Mouse (Mus musculus) Patski (cell line): ENCODE measurements at regions not wholly inside any gene's neighbourhood (a gene's known extent, or its start where the extent isn't known, plus 50 kb on each side); places are given as distances from the start of the nearest gene placed in this dataset.

Experiments used
- ATAC-seq: fragments of 100-300 bp; one replicate; pipeline ENCODE4 v1.8.0; 2021
- CTCF ChIA-PET: fragments of 350-600 bp; sonication (Branson Sonifier 250); formaldehyde crosslinking; loops from one replicate; lab custom pipeline; 2022; ENCODE audit warnings: inconsistent platforms; lab: Charles Lee
- POLR2A ChIA-PET: fragments of 350-600 bp; sonication (Branson Sonifier 250); formaldehyde crosslinking; loops from one replicate; lab custom pipeline; 2022; ENCODE audit warnings: antibody characterized with exemption, inconsistent platforms; lab: Charles Lee
- DNase-seq: peaks from one replicate; pipeline ENCODE4 v3.0.0-alpha.2; 2011; ENCODE audit warnings: low read depth, low spot score
- H3K27me3 ChIP-seq: fragments of 371-371 bp; one replicate; pipeline ENCODE4 v1.5.1; 2021
- CTCF ChIP-seq: fragments of 100-300 bp; IDR thresholded peaks from one replicate; pipeline ENCODE4 v1.5.1; 2021
- in situ Hi-C: fragments of 300-500 bp; cut with MboI; formaldehyde crosslinking; loops from 3 replicates; pipeline ENCODE4 v1.11.1; 2018; ENCODE audit warnings: low pct_unique_long_range_greater_than_20kb, mixed read lengths

DNA sequence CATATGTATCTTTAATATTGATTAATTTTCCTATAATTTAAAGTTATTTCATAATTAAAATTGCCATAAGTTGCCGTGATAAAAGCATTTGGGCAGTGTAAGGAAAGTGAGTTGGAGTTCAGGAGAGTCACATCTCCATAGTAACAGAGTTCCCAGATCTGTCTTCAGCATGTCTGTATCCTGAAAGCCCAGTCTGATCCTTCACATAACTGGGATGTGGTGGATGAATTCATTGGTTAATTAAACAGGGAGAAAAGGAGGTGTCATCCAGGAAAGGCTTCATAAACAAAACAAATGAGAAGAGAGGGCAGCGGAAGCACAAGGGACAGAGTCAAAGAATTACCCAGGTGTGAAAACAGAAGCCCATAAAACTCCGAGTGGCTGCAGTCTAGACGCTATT is 363.5 kb downstream of the Sec23a start:
- ChIA-PET POLR2A (no interaction called here), CTCF (no interaction called here)
- ATAC-seq (peak; percentile 17), DNase-seq (peak; percentile 10)
- TF ChIP-seq CTCF = no peak
- no peaks in the 10 kb centered on the region for H3K27me3 ChIP-seq
- in situ Hi-C loops = no loop called here

DNA sequence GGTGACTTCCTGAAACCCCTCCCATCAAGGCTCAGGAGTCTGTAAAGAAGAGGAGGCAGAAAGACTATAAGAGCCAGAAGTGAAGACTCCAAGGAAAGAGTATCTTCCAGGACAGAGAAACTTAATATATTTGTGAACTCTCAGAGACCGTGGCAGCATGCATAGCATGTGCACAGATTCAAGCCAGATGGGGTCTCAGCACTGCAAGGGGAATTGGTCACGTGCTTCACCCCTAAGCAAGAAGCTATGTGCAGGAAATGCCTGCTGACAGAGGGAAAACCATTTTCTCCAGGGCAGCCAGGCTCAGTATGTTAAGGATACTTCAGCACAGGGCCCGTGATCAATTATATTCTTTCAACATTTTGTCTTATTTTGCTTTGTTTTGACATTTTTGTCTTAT is 368.0 kb downstream of the Sec23a start:
- in situ Hi-C loops = no loop called here
- POLR2A ChIA-PET = no interaction called here
- no peak for ATAC-seq
- H3K27me3 ChIP-seq = no peaks in the 10 kb centered on the region
- CTCF ChIA-PET = no interaction called here
- no peak for DNase-seq
- no peak for TF ChIP-seq CTCF

DNA sequence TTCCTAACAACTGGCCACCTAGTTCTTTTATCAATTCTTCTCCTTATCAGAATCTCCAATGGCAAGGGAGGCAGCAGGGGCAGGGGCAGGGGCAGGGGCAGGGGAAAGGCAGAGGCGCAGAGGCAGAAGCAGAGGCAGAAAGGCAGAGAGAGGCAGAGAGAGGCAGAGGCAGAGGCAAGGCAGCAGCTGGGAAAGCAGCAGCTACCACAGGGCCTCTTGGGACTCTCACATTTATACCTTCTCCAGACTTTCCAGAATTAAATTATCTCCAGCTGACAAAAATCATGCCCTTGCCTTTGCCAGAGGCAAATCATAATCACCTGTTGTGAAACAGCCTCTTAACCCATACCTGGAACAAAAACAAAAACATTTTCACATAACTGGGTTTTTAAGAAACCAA is 370.4 kb upstream of the Clec14a start:
- TF ChIP-seq CTCF = no peak
- ChIA-PET POLR2A (no interaction called here), CTCF (no interaction called here)
- no peaks in the 10 kb centered on the region for H3K27me3 ChIP-seq
- in situ Hi-C loops = no loop called here
- DNase-seq = no peak
- ATAC-seq = no peak

DNA sequence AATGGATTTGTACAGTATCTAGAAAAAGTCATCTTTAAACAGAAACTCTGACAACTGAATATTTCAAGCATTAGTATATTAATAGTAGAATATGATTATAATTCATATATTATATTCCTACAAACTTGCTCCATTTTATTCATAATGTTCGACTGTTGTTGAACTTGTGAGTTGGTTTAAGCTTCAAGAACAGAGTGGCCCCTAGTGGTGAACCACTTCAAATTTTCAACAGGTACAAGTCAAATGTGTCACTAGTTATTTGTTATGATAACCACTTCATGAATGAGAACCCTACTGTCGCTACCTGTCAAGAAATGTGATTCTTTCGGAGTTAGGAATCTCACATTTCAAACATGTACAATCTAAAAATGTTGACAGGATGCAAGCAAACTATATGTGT is 369.2 kb upstream of the Clec14a start:
- ATAC-seq (no peak), DNase-seq (no peak)
- peak; percentile 33 for TF ChIP-seq CTCF
- CTCF ChIA-PET = no interaction called here
- in situ Hi-C loops = no loop called here
- POLR2A ChIA-PET = no interaction called here
- no peaks in the 10 kb centered on the region for H3K27me3 ChIP-seq

DNA sequence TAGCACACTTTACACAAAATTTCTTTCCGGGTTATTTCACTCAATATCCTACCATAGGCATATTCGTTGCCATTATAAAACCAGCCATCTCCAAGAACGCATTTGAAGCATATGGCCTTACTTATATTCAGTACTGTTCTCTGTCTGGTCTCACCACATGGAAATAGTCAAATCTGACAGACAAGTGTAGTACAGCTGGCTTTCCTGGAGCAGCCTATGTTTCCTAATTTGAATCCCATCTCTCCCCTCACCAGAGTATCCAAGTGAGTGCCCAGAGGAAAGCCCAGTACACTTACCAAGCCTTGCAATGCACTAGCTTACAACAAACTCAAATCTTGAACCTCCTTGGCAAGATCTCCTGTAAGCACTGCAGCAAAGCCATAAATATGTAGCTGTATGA is 363.4 kb upstream of the Clec14a start:
- TF ChIP-seq CTCF = no peak
- DNase-seq (no peak), ATAC-seq (no peak)
- in situ Hi-C loops = no loop called here
- CTCF ChIA-PET = no interaction called here
- POLR2A ChIA-PET = interaction anchor here (0.7 kb wide), 1 partner anchor 7 kb away, joined by 3 read pairs; no protein-coding TSS in a partner anchor
- H3K27me3 ChIP-seq = no peaks in the 10 kb centered on the region

DNA sequence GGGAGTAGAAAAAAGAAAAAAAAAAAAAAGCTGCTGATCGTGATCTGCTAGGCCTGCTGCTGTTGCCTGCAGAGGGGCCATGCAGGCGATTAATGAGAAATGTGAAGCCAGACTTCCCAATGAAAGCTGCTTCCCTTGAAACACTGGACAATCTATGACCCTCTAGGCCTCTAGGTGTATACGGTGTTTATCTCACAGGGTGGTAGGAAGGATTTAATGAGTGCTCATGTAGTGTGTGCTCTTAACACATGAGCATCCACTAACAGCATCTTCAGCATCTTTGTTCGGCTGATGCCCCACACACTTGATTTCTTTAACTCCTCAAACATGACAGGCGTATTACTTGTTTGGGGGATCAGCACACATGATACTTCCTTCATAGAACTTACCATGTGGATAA is 359.7 kb upstream of the Clec14a start:
- ChIA-PET CTCF (interaction anchor here (1.5 kb wide), 1 partner anchor 118 kb away, joined by 3 read pairs; no protein-coding TSS in a partner anchor), POLR2A (no interaction called here)
- no peak for DNase-seq
- H3K27me3 ChIP-seq = no peaks in the 10 kb centered on the region
- no peak for ATAC-seq
- TF ChIP-seq CTCF = no peak
- in situ Hi-C loops = no loop called here

DNA sequence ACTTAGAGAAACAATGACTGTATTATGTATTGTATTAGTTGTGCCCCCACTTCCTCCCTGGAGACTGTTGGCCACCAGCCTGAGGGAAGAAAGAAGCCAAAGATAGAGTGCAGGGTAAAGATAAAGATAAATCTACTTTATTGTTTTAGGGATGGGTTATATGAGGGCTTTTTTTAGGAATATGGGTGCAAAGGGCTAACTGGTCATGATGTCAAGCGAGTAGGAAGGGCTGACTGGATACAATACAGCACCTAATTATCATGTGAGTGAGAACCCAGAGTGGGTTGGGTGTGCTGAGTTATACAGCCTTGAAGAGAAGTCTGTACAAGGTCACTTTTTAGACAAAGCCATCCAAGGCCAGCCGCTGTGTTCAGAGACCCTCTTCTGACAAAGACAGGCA is 356.1 kb upstream of the Clec14a start:
- TF ChIP-seq CTCF = no peak

DNA sequence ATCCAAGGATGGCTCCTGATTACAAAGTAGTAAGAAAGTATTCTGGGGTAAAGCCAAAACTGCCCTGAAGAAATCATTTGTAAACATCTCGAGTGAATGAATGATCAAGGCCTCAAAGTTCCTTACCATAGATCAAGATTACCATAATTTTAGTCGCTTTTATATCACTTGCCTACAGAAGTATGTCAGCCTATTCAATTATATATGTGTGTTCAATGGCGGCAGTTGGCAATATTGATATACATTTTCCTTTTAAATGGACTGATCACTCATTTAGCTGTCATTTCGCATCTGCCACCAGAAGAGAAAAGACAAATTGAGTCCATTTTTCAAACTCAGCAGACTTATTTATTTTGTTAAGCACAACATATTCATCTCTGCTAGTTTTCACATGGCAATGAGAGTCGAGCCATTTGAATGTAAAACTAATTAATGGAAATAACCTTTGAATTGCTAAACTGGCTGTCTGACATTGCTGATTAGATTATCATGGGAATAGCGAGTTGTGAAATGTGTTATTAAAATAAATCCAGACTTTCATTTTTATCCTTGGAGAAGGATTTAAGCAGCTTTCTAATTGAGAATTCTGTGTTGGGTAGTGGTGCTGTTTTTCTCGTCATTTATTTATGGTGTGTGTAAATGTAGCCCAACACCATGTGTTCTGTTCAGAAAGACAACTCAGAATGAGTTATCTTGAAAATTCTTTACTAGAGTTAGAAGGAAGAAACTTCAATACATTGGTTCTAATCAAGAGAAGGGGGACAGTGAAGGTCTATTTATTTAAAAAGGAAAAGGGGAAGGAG is 350.6 kb upstream of the Clec14a start:
- POLR2A ChIA-PET = no interaction called here
- in situ Hi-C loops = no loop called here
- TF ChIP-seq CTCF = no peak
- ATAC-seq (no peak), DNase-seq (no peak)
- CTCF ChIA-PET = interaction anchor here (0.9 kb wide), 1 partner anchor 26 kb away, joined by 3 read pairs; no protein-coding TSS in a partner anchor
- no peaks in the 10 kb centered on the region for H3K27me3 ChIP-seq

More for the DNA sequence above, 356.1 kb upstream of the Clec14a start:
- ATAC-seq (no peak), DNase-seq (no peak)
- H3K27me3 ChIP-seq = no peaks in the 10 kb centered on the region
- in situ Hi-C loops = no loop called here
- CTCF ChIA-PET = no interaction called here
- POLR2A ChIA-PET = interaction anchor here (0.6 kb wide), 1 partner anchor 8 kb away, joined by 3 read pairs; no protein-coding TSS in a partner anchor

DNA sequence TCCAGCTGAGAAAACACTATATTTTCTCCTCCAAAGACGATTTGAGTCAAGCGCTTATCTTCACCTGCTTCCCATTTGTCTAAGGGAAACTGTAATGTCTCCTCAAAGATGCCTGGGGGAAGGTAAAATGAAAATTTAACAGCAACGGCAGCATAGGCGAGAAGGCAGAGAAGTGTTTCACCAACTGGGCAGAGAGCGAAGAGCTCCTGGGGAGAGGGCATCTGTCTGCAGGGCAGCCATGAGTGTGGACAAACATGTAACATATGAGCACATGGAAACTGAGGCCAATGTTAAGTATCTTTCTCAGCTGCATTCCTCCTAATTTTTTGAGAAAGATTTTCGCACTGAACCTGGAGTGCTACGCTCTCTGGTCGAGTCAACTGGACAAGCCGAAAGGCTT is 325.7 kb upstream of the Clec14a start:
- H3K27me3 ChIP-seq = no peaks in the 10 kb centered on the region
- CTCF ChIA-PET = interaction anchor here (1.3 kb wide), 1 partner anchor 19 kb away, joined by 3 read pairs; no protein-coding TSS in a partner anchor
- POLR2A ChIA-PET = no interaction called here
- in situ Hi-C loops = no loop called here
- TF ChIP-seq CTCF = no peak
- DNase-seq = no peak
- no peak for ATAC-seq

DNA sequence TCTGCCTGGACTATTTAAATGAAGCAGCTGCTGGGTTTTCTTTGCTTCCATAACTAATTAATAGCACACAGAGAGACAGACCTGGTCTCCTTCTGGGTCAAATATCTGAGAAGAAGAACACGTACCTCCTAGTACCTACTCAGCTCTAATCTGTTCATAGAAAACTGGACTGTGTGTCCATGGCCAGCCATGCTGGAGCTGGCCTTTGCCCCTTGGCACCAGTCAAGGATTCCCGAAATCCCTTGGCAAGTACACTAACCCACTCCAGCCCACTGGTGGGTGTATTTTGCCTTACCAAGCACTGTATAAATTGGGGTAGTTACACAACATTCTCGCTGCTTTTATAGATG is 322.4 kb upstream of the Clec14a start:
- no peak for ATAC-seq
- ChIA-PET CTCF (interaction anchor here (1.3 kb wide), 1 partner anchor 14 kb away, joined by 3 read pairs; no protein-coding TSS in a partner anchor), POLR2A (no interaction called here)
- H3K27me3 ChIP-seq = no peaks in the 10 kb centered on the region
- no peak for TF ChIP-seq CTCF
- in situ Hi-C loops = no loop called here
- DNase-seq = no peak
